Mouse (Mus musculus): ENCODE results near the gene Dab1.

The Dab1 gene

DNA sequence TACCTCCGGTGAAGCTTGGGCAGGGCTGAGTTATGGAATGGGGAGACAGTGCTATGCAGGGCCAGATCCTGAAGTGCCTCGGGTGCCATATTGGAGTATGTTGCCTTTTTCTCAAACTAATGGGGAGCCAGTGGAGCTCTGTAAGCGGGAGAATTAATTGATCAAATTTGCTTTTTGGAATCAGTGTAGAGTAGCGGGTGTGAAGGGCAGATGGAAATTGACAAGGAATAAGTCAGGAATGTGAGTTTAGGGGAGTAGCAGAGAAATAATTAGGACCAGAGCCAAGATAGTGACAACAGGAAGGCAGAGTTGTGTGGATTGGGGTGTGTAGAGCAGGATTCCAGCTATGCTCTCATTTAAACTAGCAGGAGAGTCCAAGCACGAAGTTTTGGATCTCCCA lies 784.9 kb downstream of the Dab1 start:
- DNase-seq = no peak

GRCm38 (mm10) chr4:104410922-104411321 lies 791.8 kb downstream of the Dab1 start:
- DNase-seq = no peak

DNA sequence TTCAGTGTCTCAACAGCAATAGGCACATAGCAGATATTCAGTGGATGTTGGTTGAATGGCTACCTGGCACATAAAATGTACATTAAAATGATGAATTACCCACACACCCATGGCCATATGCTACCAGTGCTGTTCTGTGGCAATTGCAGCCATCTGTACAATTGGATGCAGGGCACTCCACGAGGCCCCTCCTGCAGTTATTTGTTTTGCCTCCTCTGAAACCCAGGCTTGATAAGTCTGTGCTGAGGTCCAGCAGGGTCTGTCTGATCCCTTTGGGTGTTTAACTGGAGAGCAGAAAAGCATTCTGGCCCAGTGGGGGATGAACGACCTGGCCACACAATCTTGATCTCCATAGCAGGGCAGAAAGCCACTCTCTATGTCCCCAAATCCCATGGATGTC lies 796.3 kb downstream of the Dab1 start:
- no peak for DNase-seq

- DNase-seq = no peak
Measured at GRCm38 (mm10) chr4:104418354-104418753, 799.2 kb downstream of the Dab1 start.

DNA sequence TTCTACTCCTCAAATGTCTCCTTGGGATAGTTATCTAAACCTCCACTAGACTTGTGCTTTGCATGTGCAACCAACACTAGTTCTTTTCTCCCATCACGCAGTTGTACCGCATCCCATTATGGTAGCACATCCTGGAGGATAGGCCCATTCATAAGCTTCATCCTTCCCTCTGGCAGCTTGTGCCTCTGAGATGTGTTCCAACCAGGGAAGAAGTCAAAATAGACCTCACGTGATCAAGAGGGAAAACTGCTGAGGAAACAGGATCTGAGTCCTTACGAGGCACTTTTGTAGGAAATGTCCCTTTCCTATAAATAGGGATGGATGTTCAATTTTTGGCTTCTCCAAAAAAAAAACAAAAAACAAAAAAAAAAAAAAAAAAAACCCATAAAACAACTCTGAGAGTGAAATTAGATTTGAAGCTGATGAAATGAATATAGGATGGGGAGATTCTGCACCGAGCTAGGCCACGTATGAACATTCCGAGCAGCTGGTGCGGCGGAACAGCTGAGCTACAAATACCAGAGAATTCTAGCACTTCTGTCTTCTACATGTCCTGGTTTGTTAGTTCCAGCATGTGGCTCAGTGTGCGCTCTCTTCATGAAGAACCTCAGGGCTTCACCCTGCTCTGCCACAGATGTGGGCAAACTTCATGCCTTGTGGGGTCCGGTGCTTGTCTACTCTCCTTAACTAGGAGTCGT lies 802.0 kb downstream of the Dab1 start:
- no peak for DNase-seq

GRCm38 (mm10) chr4:104429127-104429526 lies 810.0 kb downstream of the Dab1 start:
- DNase-seq = no peak

DNA sequence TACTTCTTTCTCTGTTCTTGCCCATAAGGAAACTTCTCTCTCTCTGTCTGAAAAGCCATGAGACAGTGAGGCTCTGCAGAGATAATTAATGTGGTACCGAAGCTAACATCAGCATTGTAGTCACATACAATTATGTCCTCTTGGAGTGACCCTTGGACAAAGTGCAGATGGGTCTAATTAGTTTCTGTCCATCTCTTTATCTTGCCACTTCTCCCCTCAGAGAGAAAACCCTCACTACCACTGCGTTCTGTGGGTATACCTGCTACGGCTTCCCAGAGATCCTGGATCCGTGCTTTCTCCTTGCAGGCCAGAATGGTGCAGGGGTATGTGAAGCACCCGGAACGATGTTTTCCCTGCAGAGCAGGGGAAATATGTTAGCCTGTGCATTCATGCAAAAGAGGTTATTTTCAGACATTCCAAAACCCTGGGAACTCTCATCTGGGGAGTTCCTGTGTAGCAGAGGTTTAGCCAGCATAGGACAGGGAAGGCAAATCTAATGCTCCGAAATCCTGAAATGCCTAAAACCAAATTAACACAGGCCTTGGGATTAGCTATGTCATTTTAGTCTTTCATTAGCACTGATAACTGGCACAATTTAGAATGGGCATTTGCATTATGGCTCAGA lies 812.2 kb downstream of the Dab1 start:
- DNase-seq = no peak

- no peak for DNase-seq
Measured at GRCm38 (mm10) chr4:104432150-104432549, 813.0 kb downstream of the Dab1 start.

DNA sequence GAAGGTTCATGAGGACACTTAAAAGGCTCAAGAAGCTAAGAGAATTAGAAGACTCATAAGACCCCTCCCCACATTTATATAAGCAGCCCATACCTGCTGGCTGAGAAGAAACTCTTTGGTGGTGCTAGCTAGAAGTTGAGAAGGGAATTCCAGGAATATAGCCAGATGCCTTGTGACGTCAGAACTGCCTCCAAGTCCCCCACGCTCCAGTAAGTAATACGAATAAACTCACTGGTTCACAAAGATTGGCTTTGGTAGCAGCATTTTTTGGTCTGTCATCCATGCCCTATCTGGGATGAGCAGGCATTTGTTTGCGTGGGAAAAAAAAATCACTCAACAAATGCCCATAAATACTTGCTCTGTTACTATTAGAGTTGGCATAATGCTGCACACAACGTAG lies 816.6 kb downstream of the Dab1 start:
- DNase-seq = no peak

DNA sequence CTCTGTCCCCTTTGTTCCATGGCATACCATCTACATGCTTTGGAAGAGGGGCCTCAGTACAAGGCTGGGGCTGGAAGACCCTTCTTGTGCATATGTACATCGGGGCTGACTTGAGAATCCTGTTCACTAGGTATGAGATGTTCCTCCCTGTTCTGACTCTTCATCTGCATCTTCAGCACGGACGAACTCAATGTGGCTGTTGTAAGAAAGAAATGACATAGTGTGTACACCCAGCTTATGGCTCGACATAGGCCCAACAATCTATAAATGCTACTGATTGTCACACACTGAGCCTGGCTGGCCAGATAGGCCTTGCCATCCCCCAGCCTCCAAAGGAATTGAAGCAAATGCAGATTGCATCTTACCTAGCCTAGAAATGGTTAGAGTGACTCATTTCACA lies 817.3 kb downstream of the Dab1 start:
- DNase-seq = no peak

DNA sequence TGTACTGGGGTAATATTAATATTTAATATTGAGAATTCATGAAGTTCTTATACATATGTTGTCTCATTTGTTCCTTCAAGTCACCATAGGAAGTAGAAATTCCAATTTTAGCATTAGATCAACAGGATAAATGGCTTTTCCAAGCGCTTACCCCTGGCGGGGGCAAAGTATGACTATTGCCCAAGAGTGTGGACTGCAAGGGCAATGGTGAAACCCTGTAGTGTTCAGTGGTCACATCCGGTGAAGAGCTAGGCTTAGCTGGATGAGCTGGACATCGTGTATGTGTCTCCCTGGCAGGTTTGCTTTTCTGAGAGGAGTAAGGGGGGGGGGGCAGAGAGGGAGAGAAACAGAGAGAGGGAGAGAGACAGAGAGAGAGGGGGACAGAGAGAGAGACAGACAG lies 819.6 kb downstream of the Dab1 start:
- no peak for DNase-seq

DNA sequence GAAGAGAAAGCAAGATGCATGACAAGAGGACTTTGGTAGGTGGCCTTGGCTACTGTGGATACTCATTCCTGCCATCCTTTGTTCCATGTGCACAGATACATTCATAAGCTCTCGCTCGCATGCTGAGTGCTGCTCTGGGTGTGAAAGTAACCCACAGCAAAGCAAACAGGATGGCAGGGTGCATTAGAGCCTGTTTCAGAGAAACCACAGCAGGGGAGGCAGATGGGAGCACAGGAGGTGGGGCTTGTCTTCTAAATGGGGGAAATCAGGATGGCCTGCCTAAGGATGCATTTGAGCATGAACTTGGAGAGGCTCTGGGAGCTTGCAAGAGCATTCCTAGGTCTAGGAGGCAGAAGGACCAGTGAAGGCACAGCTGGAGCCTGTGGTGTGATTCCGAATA lies 820.5 kb downstream of the Dab1 start:
- no peak for DNase-seq

DNA sequence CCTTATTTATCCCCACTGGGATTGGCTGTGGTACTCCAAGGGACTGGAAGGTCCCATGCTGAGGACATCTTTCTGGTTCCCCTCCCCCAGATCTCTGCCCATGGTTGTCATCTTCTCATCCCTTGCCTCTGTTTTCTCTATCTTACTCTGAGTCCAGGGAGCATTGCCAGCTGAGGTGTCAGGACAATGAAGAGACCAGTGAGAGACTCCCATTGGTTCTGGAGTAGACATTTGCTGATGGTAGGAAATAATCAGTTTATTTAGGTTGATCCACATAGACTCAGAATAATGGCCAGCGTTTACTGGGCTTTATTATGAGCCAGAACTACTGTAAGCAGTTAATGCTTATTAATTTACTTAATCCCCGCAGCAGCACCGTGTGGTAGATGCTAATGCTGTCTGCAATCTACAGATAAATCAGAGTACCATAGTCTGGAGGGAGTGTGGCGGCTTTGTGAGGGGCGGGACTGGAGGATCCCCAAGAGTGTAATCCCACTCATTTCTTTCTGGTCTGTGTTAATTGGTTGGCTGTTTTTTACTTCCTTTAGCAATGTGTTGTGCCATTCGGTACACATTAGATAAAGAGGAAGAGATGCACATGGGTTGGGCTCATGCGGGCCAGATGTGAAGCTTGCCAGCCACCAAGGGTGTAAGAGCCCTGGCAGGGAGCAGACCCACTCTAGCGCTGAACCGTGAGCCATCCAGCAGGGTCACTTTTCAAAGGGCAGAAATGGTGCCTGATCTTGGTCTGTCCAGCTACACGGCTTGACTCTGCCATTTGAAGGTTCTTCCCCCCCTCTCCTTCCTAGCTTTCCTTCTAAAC lies 824.0 kb downstream of the Dab1 start:
- no peak for DNase-seq

DNA sequence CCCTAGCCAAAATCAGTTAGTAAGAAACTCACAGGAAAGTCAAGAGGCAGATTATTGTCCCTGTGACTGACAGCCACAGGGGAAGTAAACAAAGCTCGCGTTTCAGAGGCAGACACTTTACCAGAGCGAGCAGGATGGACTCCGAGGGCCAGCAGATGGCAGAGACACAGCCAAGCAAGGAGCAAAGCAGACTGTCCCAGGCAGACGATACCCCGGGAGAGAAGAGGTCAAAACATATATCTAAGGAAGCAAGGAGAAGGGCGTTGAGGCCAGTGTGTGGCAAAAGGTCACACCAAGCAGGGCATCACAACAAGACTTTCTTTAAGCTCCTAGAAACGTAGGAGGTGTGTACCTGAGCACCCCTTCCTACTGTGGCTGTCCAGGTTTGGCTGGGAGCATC lies 824.6 kb downstream of the Dab1 start:
- no peak for DNase-seq

- no peak for DNase-seq
Measured at GRCm38 (mm10) chr4:104444985-104445384, 825.8 kb downstream of the Dab1 start.

DNA sequence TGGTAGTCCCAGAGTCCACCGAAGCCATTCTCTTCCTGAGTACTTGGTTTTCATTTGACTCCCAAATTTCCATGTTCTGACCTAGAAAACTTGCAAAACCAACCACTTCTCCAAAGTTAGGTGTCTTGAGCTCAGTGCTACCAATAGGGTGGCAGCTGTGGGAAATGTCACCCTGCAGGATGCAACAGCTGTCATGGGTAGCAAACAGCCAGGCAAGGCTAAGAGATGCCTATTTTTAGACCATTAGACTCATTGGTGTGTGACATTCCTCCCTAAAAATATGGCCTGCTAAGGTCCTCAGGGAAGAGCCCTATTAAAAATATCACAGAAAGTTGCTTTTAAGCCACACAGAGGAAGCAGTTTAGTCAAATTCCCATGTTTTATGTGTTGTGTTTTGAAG lies 829.0 kb downstream of the Dab1 start:
- no peak for DNase-seq

GRCm38 (mm10) chr4:104450645-104451044 lies 831.5 kb downstream of the Dab1 start:
- no peak for DNase-seq

DNA sequence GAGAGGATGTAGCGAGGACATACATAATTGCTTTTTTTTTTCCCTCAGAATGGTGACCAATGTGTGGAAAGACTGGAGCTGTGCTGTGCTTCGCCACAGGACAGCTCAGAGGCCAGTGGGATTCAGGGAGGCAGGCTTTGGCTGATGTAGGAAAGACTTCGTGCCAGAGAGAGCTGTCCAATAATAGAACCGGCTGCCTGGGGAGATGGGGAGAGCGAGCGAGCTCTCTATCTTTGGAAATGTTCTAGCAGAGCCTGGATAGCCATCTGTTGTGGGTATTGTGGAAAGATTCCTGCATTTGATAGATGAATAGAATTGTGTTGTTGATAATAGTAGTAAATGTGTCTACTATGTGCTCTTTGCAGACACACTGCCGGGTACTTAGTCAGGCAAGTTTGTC lies 833.4 kb downstream of the Dab1 start:
- DNase-seq = no peak

- no peak for DNase-seq
Measured at GRCm38 (mm10) chr4:104455151-104455550, 836.0 kb downstream of the Dab1 start.

DNA sequence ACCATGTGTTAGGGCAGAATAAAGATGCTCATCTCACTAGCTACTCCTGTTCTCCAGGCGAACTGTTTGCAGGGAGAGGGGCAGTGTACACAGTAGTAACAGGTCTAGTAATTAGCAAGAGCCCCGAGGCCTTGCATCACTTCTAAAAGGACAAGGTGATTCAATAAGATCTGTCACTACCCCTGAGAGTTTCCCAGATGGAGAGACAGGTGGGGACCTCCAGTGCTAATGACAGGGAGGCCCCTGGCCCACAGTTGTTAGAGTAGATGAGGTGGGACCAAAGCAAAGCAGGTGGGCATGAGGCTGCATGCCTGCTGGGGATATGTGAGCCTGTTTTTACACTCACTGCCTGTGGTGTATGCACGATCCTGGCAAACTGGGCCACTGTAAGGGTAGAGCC lies 836.6 kb downstream of the Dab1 start:
- no peak for DNase-seq

DNA sequence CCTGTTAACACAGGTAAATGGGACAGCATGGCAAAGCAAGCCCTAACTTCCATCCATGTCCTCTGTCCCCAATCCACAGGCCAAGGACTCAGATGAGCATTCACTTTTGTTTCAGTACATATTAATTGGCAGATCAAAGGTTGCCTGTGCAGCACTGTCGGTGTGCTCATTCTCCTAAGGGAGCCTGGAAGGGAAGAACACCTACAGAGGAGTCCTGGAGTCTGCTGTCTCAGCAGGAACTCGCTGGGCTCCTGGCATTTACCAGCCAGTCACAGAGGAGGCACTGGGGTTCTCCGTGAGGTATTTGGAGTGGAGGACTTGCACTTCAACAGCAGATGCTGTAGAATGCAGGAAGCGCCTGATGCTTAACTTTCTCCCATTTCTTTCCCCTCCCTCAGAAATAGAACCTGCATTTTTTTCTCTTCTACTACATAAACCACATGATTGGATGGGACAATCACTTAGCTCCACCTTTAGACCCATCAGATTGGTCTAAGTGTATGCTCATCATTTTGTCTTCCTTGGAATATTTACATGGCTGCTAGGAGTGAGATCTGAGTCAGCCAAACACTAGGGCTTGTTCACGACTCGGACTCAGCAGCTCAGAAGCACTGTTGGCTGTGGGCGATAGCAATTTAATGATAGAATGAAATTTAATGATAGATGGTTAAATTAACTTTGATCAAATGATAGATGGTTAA lies 837.2 kb downstream of the Dab1 start:
- no peak for DNase-seq

- no peak for DNase-seq
Measured at GRCm38 (mm10) chr4:104458726-104459125, 839.6 kb downstream of the Dab1 start.
